Mouse (Mus musculus): Measurements from ENCODE around the gene Zbtb16. TPM values are rescaled to one million over a fixed set of nuclear protein-coding genes. Genes with fewer than 3 reads are reported as not detected.

The Zbtb16 gene
- total RNA-seq, 1 experiment from 2014 or later = 7.3 TPM

GRCm38 (mm10) chr9:48685721-48686120 lies 150.3 kb downstream of the Zbtb16 start:
- ATAC-seq (replicated peaks; ENCODE audit: low read depth, poor library complexity, severe bottlenecking) = no peak

- no peak for ATAC-seq (replicated peaks; ENCODE audit: low read depth, poor library complexity, severe bottlenecking)
Observed at GRCm38 (mm10) chr9:48684144-48684543, 151.9 kb downstream of the Zbtb16 start.

GRCm38 (mm10) chr9:48681193-48681592 lies 154.8 kb downstream of the Zbtb16 start:
- ATAC-seq (replicated peaks; ENCODE audit: low read depth, poor library complexity, severe bottlenecking) = no peak

- ATAC-seq (replicated peaks; ENCODE audit: low read depth, poor library complexity, severe bottlenecking) = peak; percentile 15; the same call in 1 of the 2 replicates
Observed at GRCm38 (mm10) chr9:48678426-48679358, 157.3 kb downstream of the Zbtb16 start.

GRCm38 (mm10) chr9:48675151-48675790 lies 160.8 kb downstream of the Zbtb16 start:
- no peak for ATAC-seq (replicated peaks; ENCODE audit: low read depth, poor library complexity, severe bottlenecking)

GRCm38 (mm10) chr9:48674359-48675015 lies 161.5 kb downstream of the Zbtb16 start:
- ATAC-seq (replicated peaks; ENCODE audit: low read depth, poor library complexity, severe bottlenecking) = no peak

GRCm38 (mm10) chr9:48673804-48674203 lies 162.2 kb downstream of the Zbtb16 start:
- ATAC-seq (replicated peaks; ENCODE audit: low read depth, poor library complexity, severe bottlenecking) = no peak

GRCm38 (mm10) chr9:48673213-48673612 lies 162.8 kb downstream of the Zbtb16 start:
- ATAC-seq (replicated peaks; ENCODE audit: low read depth, poor library complexity, severe bottlenecking) = no peak

- peak; percentile 76 for ATAC-seq (replicated peaks; ENCODE audit: low read depth, poor library complexity, severe bottlenecking)
Observed at GRCm38 (mm10) chr9:48671841-48672240, 164.2 kb downstream of the Zbtb16 start.

- no peak for ATAC-seq (replicated peaks; ENCODE audit: low read depth, poor library complexity, severe bottlenecking)
Observed at GRCm38 (mm10) chr9:48670156-48670555, 165.9 kb downstream of the Zbtb16 start.

GRCm38 (mm10) chr9:48669672-48670071 lies 166.3 kb downstream of the Zbtb16 start:
- no peak for ATAC-seq (replicated peaks; ENCODE audit: low read depth, poor library complexity, severe bottlenecking)

- 0 out of 2 replicates have a peak, but pooled peaks have one; percentile 15 for ATAC-seq (replicated peaks; ENCODE audit: low read depth, poor library complexity, severe bottlenecking)
Observed at GRCm38 (mm10) chr9:48666702-48667101, 169.3 kb downstream of the Zbtb16 start.

GRCm38 (mm10) chr9:48663052-48663433 lies 173.0 kb downstream of the Zbtb16 start:
- no peak for ATAC-seq (replicated peaks; ENCODE audit: low read depth, poor library complexity, severe bottlenecking)

- ATAC-seq (replicated peaks; ENCODE audit: low read depth, poor library complexity, severe bottlenecking) = no peak
Observed at GRCm38 (mm10) chr9:48662361-48663051, 173.5 kb downstream of the Zbtb16 start.

- peak; percentile 68 for ATAC-seq (replicated peaks; ENCODE audit: low read depth, poor library complexity, severe bottlenecking)
Observed at GRCm38 (mm10) chr9:48661225-48662023, 174.6 kb downstream of the Zbtb16 start.

GRCm38 (mm10) chr9:48655525-48656169 lies 180.4 kb downstream of the Zbtb16 start:
- no peak for ATAC-seq (replicated peaks; ENCODE audit: low read depth, poor library complexity, severe bottlenecking)

GRCm38 (mm10) chr9:48654730-48655129 lies 181.3 kb downstream of the Zbtb16 start:
- ATAC-seq (replicated peaks; ENCODE audit: low read depth, poor library complexity, severe bottlenecking) = peak; percentile 34; the same call in 1 of the 2 replicates

- ATAC-seq (replicated peaks; ENCODE audit: low read depth, poor library complexity, severe bottlenecking) = no peak
Observed at GRCm38 (mm10) chr9:48653399-48654070, 182.5 kb downstream of the Zbtb16 start.

All from common myeloid progenitor, adult 5-6 weeks (primary cell).